Mouse (Mus musculus): Measurements from ENCODE around the gene Mgat4a.

GRCm38 (mm10) chr1:37478416-37478815 is 62.4 kb downstream of the Mgat4a start:
- TF ChIP-seq EP300 (IDR thresholded peaks at IDR 0.05; ENCODE audit: low read length) = no peak
- TF ChIP-seq E2F4 (IDR thresholded peaks at IDR 0.05; ENCODE audit: insufficient replicate concordance, low read depth, low read length) = no peak
- TF ChIP-seq ELF1 (IDR thresholded peaks at IDR 0.05; ENCODE audit: low read depth, low read length) = no peak
- TF ChIP-seq TCF12 (IDR thresholded peaks at IDR 0.05; ENCODE audit: low read depth, low read length) = no peak
- TF ChIP-seq POLR2AphosphoS2 (IDR thresholded peaks at IDR 0.05; ENCODE audit: low read depth, low read length) = no peak
- TF ChIP-seq POLR2A (IDR thresholded peaks at IDR 0.05; ENCODE audit: low read depth, low read length) = no peak
- TF ChIP-seq GABPA (IDR thresholded peaks at IDR 0.05; ENCODE audit: insufficient replicate concordance, low read depth, low read length) = no peak
- TF ChIP-seq CTCF (conservative IDR thresholded peaks at IDR 0.05 in 1 of 2, IDR thresholded peaks at IDR 0.05 in 1 of 2; ENCODE audit: low read depth in 2 of 2, low read length in 2 of 2) = no peak
